Mouse (Mus musculus) forebrain, embryonic 11.5 days (tissue): ENCODE results near the gene Pld3. TPM values are rescaled to one million over a fixed set of nuclear protein-coding genes. Genes with fewer than 3 reads are reported as not detected.

ENCODE experiments used
- ATAC-seq: fragments of 200-750 bp; cut with Nextera tagmentation; replicated peaks from 2 replicates; pipeline ENCODE4 v1.8.0; 2017; ENCODE audit warnings: moderate TSS enrichment; ENCODE audit not compliant: low FRiP score
- DNase-seq: peaks from one replicate; pipeline ENCODE4 v3.0.0-alpha.2; 2017; ENCODE audit warnings: low spot score
- H3K27ac ChIP-seq: fragments of 300-500 bp; sonication (generic); 2 replicates; pipeline ENCODE4 v1.5.1; 2014; ENCODE audit warnings: low read depth, low read length
- H3K27me3 ChIP-seq: fragments of 300-500 bp; sonication (generic); 2 replicates; pipeline ENCODE4 v1.6.1; 2014; ENCODE audit warnings: mild to moderate bottlenecking, low read length, mixed read lengths; ENCODE audit not compliant: control insufficient read depth, insufficient read depth
- H3K36me3 ChIP-seq: fragments of 300-500 bp; sonication (generic); 2 replicates; pipeline ENCODE4 v1.6.1; 2014; ENCODE audit warnings: mild to moderate bottlenecking, low read length, moderate library complexity, mixed read lengths; ENCODE audit not compliant: control insufficient read depth, insufficient read depth
- H3K4me1 ChIP-seq: fragments of 300-500 bp; sonication (generic); replicated peaks from 2 replicates; pipeline ENCODE4 v1.6.1; 2014; ENCODE audit warnings: low read length, mixed read lengths; ENCODE audit not compliant: control insufficient read depth, insufficient read depth
- H3K4me2 ChIP-seq: fragments of 300-500 bp; sonication (generic); 2 replicates; pipeline ENCODE4 v1.6.1; 2014; ENCODE audit warnings: low read depth, mild to moderate bottlenecking, low read length, moderate library complexity, mixed read lengths; ENCODE audit not compliant: severe bottlenecking
- H3K4me3 ChIP-seq: fragments of 300-500 bp; sonication (generic); 2 replicates; pipeline ENCODE4 v1.5.1; 2014; ENCODE audit warnings: low read depth, low read length
- H3K9ac ChIP-seq: fragments of 300-500 bp; sonication (generic); 2 replicates; pipeline ENCODE4 v1.6.1; 2014; ENCODE audit warnings: low read length
- H3K9me3 ChIP-seq: fragments of 300-500 bp; sonication (generic); 2 replicates; pipeline ENCODE4 v1.6.1; 2016; ENCODE audit warnings: low read length, mixed read lengths; ENCODE audit not compliant: control insufficient read depth
- WGBS: fragments of 180-500 bp; shearing (Covaris S2); extraction: QIAGEN DNeasy Blood & Tissue Kit; methylation state at CpG from one replicate; pipeline ENCODE4 v1.1.7; 2014; 5-methylcytosine and 5-hydroxymethylcytosine counted together
- polyA plus RNA-seq: library from polyadenylated mRNA; unstranded; fragments of >200 nt; fragmentation: Nextera tagmentation; extraction: Ambion mirVana; gene quantifications from 2 replicates; pipeline ENCODE4 v1.2.1, GENCODE M21; 2014

Pld3 gene
- 52.1 and 56.4 TPM in 2 replicates for polyA plus RNA-seq

DNA sequence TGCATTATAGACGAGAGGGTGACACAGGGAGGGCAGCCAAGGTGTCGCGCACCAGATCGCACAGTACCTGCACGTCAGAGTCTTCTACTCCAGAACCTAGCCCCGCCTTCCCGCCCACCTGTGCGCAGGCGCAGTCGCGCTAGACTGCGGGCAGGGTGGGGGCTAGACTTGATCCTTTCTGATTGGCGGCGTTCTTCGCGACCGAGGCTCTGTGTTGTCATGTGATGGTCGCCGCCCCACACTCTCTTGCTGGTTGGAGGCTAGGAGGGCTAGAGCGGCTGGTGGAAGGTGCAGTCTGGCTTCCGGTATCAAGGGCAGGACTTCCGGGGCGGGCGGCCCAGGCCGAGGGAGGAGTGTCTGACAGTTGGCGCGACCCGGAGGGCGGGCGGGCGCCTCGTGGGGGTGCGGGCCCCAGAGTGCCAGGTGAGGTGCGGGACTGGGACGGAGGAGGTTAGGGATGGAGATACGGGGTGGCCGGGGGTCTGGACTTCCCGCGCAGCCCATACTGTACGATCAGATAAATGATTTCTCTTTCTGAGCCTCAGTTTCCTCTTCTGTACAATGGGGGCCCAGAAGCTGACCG lies at the start of gene Pld3, which contains the start of gene 2310022A10Rik:
Gene Pld3, minus strand, starts transcription at position 288 of the 583 bp plus-strand sequence.
Gene 2310022A10Rik, plus strand, starts transcription at position 303 of the 583 bp plus-strand sequence.
- H3K4me2 ChIP-seq = peak within 1 kb of the TSS; percentile 71
- ATAC-seq (peak; percentile 100), DNase-seq (peak; percentile 96)
- H3K9ac ChIP-seq = peak within 1 kb of the TSS; percentile 70
- under 1% methylated on average over 41 of the region's 41 CpGs for WGBS
- no peak within 1 kb of the TSS for H3K27ac ChIP-seq
- no peaks in the 10 kb centered on the region for H3K36me3 ChIP-seq
- no peaks in the 10 kb centered on the region for H3K9me3 ChIP-seq
- no peaks in the 10 kb centered on the region for H3K27me3 ChIP-seq
- H3K4me1 ChIP-seq = peaks cover 6% of the 10 kb centered on the region; the same call in 1 of the 2 replicates
- H3K4me3 ChIP-seq = peak within 1 kb of the TSS; percentile 72

DNA sequence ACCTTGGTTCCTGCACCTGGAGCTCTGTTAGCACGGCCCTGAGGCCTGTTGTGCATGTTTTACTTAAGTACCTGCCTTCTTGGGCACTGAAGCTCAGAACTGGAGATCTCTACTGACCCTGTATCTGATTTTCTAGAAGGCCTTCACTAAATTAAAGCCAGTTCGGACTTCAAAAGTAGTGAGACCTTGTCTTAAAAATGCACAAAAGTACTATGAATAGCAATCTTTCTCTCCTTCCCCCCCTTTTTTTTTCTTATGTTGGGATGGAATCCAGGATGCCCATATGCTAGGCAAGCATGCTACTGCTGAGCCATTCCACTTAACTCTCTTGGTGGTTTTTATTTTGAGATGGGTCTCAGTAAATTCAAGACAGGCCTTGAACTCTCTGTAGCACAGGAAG lies 49.1 kb upstream of the Pld3 start:
- no peak overlapping the region for H3K4me3 ChIP-seq
- WGBS = 87% methylated on average over 2 of the region's 2 CpGs
- H3K9ac ChIP-seq = no peak overlapping the region
- ATAC-seq = no peak
- H3K4me1 ChIP-seq = no peaks in the 10 kb centered on the region
- DNase-seq = no peak
- no peak overlapping the region for H3K27ac ChIP-seq
- no peaks in the 10 kb centered on the region for H3K36me3 ChIP-seq
- no peak overlapping the region for H3K4me2 ChIP-seq
- H3K9me3 ChIP-seq = no peaks in the 10 kb centered on the region
- H3K27me3 ChIP-seq = no peaks in the 10 kb centered on the region

DNA sequence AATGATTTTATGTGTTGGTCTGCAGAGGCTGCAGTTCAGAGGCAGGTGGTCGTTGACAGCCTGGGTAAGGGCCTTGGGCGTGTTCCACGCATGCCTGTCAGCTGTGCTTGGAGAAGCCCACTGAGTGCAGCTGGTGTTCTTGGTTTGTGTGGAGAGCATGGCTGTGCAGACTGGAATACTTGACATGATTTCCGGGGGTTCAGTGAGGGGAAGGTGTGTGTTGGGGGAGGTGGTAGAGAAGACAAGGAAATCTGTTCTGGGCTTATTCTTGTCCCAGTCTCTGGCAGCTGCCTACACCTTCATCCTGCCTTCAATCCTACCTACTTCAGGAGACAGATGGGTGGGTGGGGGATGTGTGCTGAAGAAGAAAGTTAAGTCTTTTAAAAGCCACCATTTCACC lies 48.6 kb upstream of the Pld3 start:
- Histone ChIP-seq H3K4me2 (no peak overlapping the region), H3K4me3 (no peak overlapping the region), H3K9ac (no peak overlapping the region), H3K36me3 (no peaks in the 10 kb centered on the region), H3K4me1 (no peaks in the 10 kb centered on the region), H3K9me3 (no peaks in the 10 kb centered on the region), H3K27me3 (no peaks in the 10 kb centered on the region), H3K27ac (no peak overlapping the region)
- DNase-seq (no peak), ATAC-seq (no peak)
- 88% methylated on average over 4 of the region's 4 CpGs for WGBS

- WGBS = 74% methylated on average over 7 of the region's 7 CpGs
- Histone ChIP-seq H3K27ac (no peak overlapping the region), H3K4me1 (peaks cover 4% of the 10 kb centered on the region; the same call in 1 of the 2 replicates), H3K27me3 (no peaks in the 10 kb centered on the region), H3K4me3 (no peak overlapping the region), H3K36me3 (no peaks in the 10 kb centered on the region; the same call in 1 of the 2 replicates), H3K9me3 (no peaks in the 10 kb centered on the region), H3K4me2 (no peak overlapping the region), H3K9ac (no peak overlapping the region)
- DNase-seq = no peak
- ATAC-seq = no peak
These were observed 45.0 kb upstream of the Pld3 start for GRCm38 (mm10) chr7:27598053-27598452.

DNA sequence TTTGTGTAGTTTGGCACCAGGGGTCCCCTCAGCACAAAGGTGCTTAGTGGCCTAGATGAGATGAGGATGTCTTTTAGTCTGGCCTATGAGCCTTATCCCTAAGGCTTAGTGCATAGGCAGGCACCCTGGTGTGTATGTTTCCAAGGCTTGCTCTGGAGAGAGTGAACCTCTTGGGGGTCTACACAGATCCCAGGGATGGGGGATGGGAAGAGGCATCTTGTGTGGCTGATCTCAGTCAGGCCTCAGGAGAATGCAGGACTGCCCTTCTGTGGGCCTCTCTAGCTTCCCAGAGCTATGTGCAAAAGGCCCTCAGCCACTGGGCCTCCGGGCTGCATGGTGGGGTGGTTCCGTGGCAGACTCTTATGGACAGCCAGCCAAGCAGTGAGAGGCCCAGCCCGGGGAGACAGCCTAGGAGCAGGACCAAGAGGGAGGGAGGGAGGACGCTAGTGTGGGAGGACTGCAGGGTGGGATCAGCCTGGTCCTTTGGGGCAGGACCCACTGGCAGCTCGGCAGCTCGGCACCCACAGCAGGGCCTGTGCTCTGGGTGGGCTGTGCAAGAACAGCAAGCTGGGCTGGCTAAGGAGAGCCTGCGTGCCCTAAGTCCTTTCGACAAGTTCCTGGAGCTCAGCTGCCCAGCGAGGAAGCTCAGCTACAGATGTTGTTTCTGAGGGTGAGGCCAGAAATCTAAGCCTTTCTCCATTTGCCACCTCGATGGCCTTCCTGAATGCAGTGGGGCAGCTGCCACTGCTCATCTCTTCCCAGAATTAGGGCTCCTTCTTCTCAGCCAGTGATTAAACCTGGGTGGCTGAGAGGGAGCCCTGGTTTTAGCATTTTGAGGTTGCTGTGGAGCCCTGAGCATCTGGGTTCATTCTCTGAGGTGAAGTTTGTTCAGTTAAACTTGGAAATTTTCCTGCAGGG lies 43.8 kb upstream of the Pld3 start:
- ATAC-seq (no peak), DNase-seq (no peak)
- Histone ChIP-seq H3K27me3 (no peaks in the 10 kb centered on the region), H3K4me3 (no peak overlapping the region), H3K27ac (no peak overlapping the region), H3K9ac (no peak overlapping the region), H3K36me3 (no peaks in the 10 kb centered on the region; the same call in 1 of the 2 replicates), H3K9me3 (no peaks in the 10 kb centered on the region), H3K4me1 (peaks cover 8% of the 10 kb centered on the region; the same call in 1 of the 2 replicates), H3K4me2 (no peak overlapping the region)
- WGBS = 63% methylated on average over 10 of the region's 10 CpGs

GRCm38 (mm10) chr7:27592934-27593645 lies 40.1 kb upstream of the Pld3 start:
- WGBS = 79% methylated on average over 12 of the region's 12 CpGs
- H3K27me3 ChIP-seq = no peaks in the 10 kb centered on the region
- DNase-seq = no peak
- H3K27ac ChIP-seq = no peak overlapping the region
- H3K9me3 ChIP-seq = no peaks in the 10 kb centered on the region
- H3K36me3 ChIP-seq = no peaks in the 10 kb centered on the region; the same call in 1 of the 2 replicates
- peak overlapping the region; percentile 85 for H3K9ac ChIP-seq
- H3K4me2 ChIP-seq = peak overlapping the region; percentile 59
- H3K4me1 ChIP-seq = peaks cover 8% of the 10 kb centered on the region; the same call in 1 of the 2 replicates
- no peak for ATAC-seq
- H3K4me3 ChIP-seq = peak overlapping the region; percentile 70

DNA sequence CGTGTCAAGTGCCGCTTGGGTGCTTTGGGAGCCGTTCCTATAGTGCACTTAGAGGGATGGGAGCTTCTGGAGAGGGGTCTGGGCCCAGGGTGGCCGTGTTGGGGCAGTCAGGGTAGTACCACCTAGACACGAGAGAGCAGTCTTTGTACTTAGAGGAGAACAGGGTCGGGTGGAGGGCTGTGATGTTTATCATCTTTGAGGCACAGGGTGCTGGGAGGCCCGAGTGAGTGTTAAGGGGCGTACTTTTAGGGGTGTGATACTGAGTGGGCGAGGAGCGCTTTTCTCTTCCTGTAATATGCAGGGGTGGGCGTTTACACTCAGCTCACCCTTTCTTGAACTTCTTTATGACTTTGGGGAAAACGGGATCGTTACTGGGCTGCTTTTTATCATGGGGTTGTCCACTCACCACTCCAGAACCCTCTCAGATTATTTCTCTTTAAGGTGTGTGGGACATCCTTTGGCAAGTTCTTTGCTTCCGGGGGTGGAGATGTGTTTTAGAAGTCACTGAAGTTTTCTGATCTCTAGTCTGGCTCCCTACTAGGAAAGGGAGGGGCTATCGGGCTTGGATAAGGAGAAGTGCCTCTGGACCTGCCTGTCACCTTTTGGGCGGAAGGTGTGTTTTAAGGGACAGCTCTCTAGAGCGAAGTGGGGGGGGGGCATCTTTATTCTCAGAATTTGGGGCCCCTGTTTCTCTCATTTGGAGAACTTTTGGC lies 39.4 kb upstream of the Pld3 start:
- Histone ChIP-seq H3K9ac (peak overlapping the region; percentile 85), H3K27me3 (no peaks in the 10 kb centered on the region), H3K4me2 (peak overlapping the region; percentile 59), H3K4me3 (peak overlapping the region; percentile 70), H3K36me3 (no peaks in the 10 kb centered on the region; the same call in 1 of the 2 replicates), H3K4me1 (peaks cover 8% of the 10 kb centered on the region; the same call in 1 of the 2 replicates), H3K27ac (peak overlapping the region; percentile 98), H3K9me3 (no peaks in the 10 kb centered on the region)
- peak; percentile 78 for ATAC-seq
- DNase-seq = no peak
- 3% methylated on average over 17 of the region's 17 CpGs for WGBS
